Mouse (Mus musculus): ENCODE data around the gene Cntn2. TPM values are rescaled to one million over a fixed set of nuclear protein-coding genes. Genes with fewer than 3 reads are reported as not detected.

The Cntn2 gene
- total RNA-seq, 2 experiments from 2014 or later: 53.2 to 58.8 TPM

- DNase-seq (ENCODE audit: low spot score in 2 of 2): no peak
- intact Hi-C loops (cut with DNase I): no loop called here
Measured at GRCm38 (mm10) chr1:132560907-132561700, 18.0 kb upstream of the Cntn2 start.

DNA sequence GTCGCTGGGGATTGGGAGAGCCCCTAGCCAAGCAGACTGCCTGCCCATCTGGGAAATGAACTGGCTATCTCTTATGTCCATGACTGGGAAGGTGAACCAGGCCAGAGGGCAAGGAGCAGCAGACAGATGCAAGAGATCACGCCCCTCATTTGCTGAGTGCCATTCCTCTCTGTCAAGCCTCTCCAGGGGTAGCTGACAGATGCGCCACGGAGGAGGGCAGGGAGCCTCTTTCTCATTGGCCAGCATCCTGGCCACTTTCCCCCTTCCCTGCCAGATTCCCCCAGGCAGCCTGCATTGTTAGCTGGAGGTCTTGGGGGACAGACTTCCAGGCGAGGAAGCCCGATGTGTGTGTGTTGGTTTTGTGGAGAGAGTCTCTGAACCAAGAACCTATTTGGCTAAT is 16.0 kb upstream of the Cntn2 start:
- no peak for DNase-seq (ENCODE audit: low spot score in 2 of 2)
- intact Hi-C loops (cut with DNase I): no loop called here

- intact Hi-C loops (cut with DNase I): no loop called here
- peak; percentile 53 to 63 for DNase-seq (ENCODE audit: low spot score in 2 of 2)
Measured at GRCm38 (mm10) chr1:132557901-132558631, 15.0 kb upstream of the Cntn2 start.

DNA sequence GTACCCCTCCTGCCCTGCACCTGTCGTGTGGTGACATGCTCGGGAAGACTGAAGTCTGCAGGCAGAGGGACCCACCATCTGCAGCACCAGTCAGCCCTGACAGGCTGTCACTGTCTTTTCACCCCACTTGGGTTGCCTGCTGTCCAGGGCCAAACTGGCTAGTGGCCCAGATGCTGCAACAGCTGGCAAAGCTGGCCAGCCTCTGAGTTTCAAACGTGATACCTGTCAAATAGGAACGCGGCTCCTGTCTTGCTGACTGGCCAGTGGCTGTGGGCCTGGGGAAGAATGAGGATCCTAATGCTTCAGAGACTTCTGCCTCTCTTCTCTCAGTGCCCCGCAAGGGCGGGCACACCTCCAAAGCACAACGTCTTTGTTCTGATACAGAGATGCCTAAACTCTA is 733 bp upstream of the Cntn2 start:
- no peak for DNase-seq (ENCODE audit: low spot score in 2 of 2)
- intact Hi-C loops (cut with DNase I): no loop called here

- intact Hi-C loops (cut with DNase I): no loop called here
- DNase-seq (ENCODE audit: low spot score in 2 of 2): no peak
Measured at GRCm38 (mm10) chr1:132541824-132542599, 1.0 kb downstream of the Cntn2 start.

DNA sequence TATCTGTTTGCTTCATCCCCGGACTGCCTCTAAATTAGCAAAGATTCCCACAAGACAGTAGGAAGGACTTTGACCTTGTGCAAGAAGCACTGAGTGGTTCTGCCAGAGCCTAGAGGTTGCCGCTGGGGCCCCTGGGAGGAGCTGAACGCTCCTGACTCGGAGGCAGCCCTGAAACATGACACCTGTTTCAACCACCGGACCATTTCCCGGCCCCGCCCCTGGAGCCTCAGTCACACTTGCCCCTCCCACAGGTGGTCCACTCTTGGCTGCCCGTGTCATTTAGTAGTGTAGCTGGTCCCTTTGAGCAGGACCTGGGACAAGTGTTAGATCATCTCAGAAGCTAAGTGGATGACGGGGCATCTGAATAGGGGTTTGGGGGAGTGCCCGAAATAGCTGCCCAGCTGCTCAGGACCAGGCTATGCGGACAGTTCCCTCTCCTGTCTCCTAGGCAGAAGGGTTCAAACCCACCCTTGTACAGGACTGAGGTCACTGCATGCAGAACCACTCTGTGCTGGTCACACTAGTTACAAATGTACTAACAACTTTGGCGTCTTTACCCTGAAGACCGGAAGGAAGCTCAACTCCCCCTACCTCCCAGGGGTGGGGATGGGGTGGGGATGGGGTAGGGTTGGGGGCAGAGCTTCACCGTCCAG is 1.8 kb downstream of the Cntn2 start:
- intact Hi-C loops (cut with DNase I): no loop called here

DNA sequence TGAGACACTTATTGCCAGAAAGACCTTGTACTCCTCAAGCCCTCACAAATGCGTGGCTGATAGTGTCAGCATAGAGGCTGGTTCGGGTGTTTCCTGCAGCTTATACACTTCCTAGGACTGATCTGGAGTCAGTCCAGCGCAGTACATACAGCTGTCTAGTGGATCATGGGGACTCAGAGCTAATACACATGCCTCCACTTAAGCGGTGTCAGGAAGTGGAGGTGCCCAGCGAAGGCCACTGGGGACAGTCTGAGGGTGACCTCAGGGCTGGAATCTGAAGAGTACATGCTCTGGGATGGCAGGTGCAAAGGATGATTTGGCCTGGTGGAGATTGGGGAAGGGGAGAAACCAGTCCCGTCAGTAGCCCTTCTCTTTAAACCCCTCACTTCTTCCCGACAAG is 2.4 kb downstream of the Cntn2 start:
- intact Hi-C loops (cut with DNase I): no loop called here
- DNase-seq (ENCODE audit: low spot score in 2 of 2): no peak

More for the DNA sequence above, 1.8 kb downstream of the Cntn2 start:
- DNase-seq (ENCODE audit: low spot score in 2 of 2): no peak

DNA sequence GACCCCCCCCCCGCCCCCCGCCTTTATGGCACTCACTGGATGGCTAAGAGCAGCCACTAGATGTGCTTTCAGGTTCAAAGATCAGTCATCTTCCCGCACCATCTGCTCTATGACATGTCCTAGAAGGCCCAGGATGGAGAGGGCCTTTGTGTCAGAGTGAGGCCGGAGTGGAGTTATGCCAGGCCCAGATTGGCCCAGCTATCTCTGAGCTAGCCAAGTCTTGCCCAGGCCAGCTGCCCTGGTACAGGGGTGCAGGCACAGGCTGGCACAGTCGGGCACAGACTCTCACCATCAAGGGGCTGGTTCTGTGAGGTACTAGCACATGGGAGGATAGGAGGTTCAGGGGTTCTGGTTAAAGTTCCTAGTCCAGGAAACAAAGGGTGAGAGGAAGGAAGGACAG is 5.3 kb downstream of the Cntn2 start:
- intact Hi-C loops (cut with DNase I): no loop called here
- no peak for DNase-seq (ENCODE audit: low spot score in 2 of 2)

GRCm38 (mm10) chr1:132536416-132536815 is 6.6 kb downstream of the Cntn2 start:
- intact Hi-C loops (cut with DNase I): no loop called here
- no peak for DNase-seq (ENCODE audit: low spot score in 2 of 2)

- no peak for DNase-seq (ENCODE audit: low spot score in 2 of 2)
- intact Hi-C loops (cut with DNase I): no loop called here
Measured at GRCm38 (mm10) chr1:132535541-132535940, 7.5 kb downstream of the Cntn2 start.

DNA sequence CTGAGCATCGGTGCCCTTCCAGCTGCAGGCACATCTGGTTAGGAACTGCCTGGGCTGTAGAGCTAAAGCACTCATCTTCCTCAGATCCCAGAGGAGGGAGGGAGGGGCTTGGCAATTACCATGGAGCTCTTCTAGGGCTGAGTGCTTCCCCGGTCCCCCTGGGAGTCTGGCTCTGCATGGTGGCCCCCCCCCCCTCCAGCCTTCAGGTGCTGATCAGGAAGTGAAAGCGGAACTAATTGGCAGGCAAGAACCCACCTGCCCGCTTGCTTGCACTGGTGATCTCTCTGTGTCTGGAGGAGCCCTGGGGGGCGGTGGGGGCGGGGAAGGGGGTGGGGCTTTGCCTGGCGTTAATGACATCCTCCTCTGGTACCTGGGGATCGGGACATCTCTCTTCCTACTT is 9.2 kb downstream of the Cntn2 start:
- DNase-seq (ENCODE audit: low spot score in 2 of 2): no peak
- intact Hi-C loops (cut with DNase I): no loop called here

DNA sequence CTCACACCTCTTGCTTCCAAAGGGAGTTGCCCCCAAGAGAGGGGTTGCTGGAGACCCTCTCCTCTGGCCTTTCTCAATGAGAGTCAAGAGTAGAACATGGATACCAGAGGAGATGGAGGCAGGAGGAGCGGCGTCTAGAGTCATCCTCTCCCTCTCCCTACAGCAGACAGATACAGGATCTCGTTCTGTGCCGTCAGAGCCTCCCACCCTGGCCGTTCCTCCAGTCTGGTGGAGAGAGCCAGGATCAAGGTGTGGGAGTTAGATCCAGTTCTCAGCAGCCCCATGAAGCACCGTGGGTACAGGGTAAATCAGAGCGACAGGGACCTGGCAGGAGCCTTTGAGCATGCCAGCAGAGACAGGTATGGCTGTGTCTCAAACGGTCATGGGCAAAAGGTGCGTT is 10.5 kb downstream of the Cntn2 start:
- DNase-seq (ENCODE audit: low spot score in 2 of 2): no peak
- intact Hi-C loops (cut with DNase I): no loop called here

GRCm38 (mm10) chr1:132530631-132531191 is 12.3 kb downstream of the Cntn2 start:
- DNase-seq (ENCODE audit: low spot score in 2 of 2): no peak
- intact Hi-C loops (cut with DNase I): no loop called here

- intact Hi-C loops (cut with DNase I): loop anchor here (10.0 kb wide), 1 partner anchor 216 kb away; the partner anchor contains the start of gene Nfasc
- DNase-seq (ENCODE audit: low spot score in 2 of 2): no peak
Measured at GRCm38 (mm10) chr1:132528647-132529334, 14.3 kb downstream of the Cntn2 start.

GRCm38 (mm10) chr1:132528071-132528470 is 15.0 kb downstream of the Cntn2 start:
- intact Hi-C loops (cut with DNase I): loop anchor here (10.0 kb wide), 1 partner anchor 217 kb away; the partner anchor contains the start of gene Nfasc
- DNase-seq (ENCODE audit: low spot score in 2 of 2): no peak

DNA sequence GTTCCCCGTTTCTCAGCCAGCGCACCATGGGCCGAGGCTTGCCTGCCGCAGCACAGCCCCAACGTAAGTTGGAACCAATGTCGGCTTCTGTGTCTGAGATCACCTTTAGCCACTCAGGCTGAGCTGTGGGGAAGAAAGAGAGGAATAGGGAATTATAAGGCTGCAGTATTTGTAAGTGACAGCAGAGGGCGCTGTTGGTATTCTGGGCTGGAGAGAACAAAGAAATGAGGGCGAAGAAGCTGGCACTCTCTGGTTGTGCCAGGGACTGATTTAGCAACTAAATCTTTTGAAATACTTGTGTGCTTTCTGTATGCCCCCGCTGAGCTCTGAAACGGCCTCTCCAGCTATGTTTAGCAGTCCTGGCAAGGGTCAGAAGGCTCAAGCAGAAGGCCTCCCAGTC is 17.2 kb downstream of the Cntn2 start:
- intact Hi-C loops (cut with DNase I): loop anchor here (1.0 to 10.0 kb wide), 2 partner anchors 68 to 219 kb away; partner anchors contain the start of gene Nfasc
- peak; percentile 90 to 91 for DNase-seq (ENCODE audit: low spot score in 2 of 2)

DNA sequence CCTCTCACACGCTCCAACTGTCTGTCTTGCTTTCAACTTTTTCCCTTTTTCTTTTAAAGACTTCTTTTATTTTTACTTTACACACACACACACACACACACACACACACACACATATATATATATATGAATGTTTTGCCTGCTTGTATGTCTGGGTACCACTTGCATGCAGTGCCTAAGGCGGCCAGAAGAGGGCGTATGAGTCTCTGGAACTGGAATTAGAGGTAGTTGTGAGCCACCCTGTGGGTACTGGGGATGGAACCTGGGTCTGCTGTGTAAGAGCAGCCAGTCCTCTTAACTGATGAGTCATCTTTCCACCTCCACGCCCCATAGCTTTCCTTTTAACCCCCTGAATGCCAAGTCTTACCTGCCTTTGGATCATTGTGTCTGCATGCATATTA is 19.1 kb downstream of the Cntn2 start:
- DNase-seq (ENCODE audit: low spot score in 2 of 2): peak in 1 of 2 experiments; percentile 74
- intact Hi-C loops (cut with DNase I): loop anchor here (10.0 kb wide), 1 partner anchor 221 kb away; the partner anchor contains the start of gene Nfasc

- DNase-seq (ENCODE audit: low spot score in 2 of 2): no peak
- intact Hi-C loops (cut with DNase I): loop anchor here (10.0 kb wide), 1 partner anchor 222 kb away; the partner anchor contains the start of gene Nfasc
Measured at GRCm38 (mm10) chr1:132523048-132523447, 20.0 kb downstream of the Cntn2 start.

All from left cerebral cortex, postnatal 14 days (tissue).